Mouse (Mus musculus) spleen, adult 2 months (tissue): Measurements from ENCODE around the gene Dgcr6.

Experiments used
- CTCF ChIP-seq: fragments of 200-500 bp; IDR thresholded peaks from 2 replicates; pipeline ENCODE4 v1.5.1; 2011; ENCODE audit warnings: mild to moderate bottlenecking, inconsistent platforms; ENCODE audit not compliant: insufficient read depth, insufficient read length, insufficient replicate concordance; ENCODE audit errors: extremely low read depth
- POLR2A ChIP-seq: fragments of 200-500 bp; IDR thresholded peaks from 2 replicates; pipeline ENCODE4 v1.6.1; 2011; ENCODE audit warnings: low read depth, low read length, inconsistent platforms

DNA sequence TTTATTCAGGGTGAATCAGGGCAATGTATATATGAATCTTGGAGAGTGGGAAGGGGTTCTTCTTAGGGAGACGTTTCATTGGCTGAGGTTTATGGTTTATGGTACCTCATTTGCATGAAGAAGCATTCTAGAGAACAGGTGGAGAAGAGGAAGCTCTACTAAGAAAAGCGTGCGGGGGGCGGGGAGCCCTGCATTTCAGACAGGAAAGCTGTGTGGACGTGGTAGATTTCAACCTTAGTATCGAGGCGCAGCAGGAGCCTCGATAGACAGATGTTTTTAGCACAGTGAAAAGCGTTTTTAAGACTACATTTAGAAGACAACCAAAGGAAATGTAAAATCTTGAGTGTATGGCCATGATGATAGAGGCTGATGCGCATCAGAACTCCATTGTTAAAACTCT, 6.6 kb downstream of the Dgcr6 start:
- TF ChIP-seq CTCF = no peak
- TF ChIP-seq POLR2A = no peak
